Mouse (Mus musculus): Measurements from ENCODE around the gene Gm17387. TPM values are rescaled to one million over a fixed set of nuclear protein-coding genes. Genes with fewer than 3 reads are reported as not detected.

Gm17387 gene
- total RNA-seq, 2 experiments from 2014 or later = not detected

DNA sequence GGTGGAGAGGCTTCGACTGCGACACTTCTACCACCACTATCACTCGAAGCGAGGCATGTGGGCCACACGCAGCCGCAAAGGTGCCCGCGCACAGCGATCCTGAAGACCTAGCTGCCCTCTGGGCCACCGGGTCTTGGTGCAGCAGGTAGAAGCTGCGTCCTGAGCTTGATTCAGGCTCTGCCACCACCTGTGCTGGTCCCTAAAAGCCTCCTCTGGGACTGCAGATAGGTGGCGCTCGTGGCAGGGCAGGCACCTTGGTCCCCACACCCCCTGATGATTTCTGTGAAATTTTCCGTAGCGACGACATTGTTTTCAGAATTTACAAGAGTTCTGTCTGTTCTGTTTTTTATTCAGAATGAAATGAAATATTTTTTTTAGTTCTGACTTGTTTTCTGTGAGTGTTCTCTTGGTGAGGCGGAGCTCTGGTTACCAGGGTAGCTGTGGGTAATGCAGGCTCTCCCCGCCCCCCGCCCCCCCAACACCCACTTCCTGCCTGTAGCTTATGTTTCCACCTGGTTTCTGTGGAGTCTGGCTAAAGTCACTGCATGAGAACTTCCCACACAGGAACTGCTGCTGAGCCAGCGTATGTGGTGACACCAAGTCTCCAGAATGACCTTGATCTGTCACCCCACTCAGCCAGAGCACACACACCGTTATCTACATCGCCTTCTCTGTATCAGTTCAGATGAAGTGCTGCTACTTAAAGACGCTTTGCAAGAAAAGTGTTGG, 43.2 kb downstream of the Gm17387 start:
- peak; percentile 24 to 54 for DNase-seq (ENCODE audit: low spot score in 2 of 2)

DNA sequence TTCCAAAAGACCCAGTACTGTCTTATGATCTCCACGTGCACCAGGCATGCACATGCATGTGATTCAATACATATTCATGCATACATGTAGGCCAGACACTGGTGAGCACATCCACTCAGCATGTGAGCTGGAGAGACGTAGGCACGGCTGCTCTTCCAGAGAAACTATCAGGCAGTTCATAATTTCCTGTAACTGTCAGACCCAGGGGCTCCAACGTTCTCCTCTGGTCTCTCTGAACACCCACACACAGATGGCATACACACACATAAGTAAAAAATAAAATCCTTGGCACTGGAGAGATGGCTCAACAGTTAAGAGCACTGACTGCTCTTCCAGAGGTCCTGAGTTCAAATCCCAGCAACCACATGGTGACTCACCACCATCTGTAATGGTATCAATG, 44.9 kb downstream of the Gm17387 start:
- no peak for DNase-seq (ENCODE audit: low spot score in 2 of 2)

DNA sequence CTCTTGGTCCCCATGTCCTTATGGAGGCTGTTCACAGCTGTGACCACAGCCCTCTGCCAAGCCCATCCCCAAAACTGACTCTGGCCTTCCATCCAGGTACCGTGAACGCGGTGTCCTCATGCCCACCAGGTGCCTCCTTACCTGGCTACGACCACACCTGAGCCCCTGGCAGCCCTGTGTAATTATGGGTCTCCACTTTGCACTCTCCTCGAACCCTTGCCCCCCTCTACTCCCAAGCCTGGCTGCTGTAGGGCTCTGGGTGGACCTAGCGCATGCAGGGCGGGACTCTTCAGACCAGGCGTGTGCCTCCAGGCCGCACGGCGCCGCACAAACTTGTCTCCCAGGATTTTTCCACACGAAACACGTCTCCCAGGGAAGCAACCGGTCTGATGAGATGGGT, 48.9 kb downstream of the Gm17387 start, which contains the start of gene Pkp3:
Gene Pkp3 (plus strand): TSS at position 378 of the 400 bp plus-strand sequence.
- no peak for DNase-seq (ENCODE audit: low spot score in 2 of 2)

- DNase-seq (ENCODE audit: low spot score in 2 of 2) = no peak
Observed at GRCm38 (mm10) chr7:141078876-141079275, 49.9 kb downstream of the Gm17387 start.

Other genes with a start within 250 kb of the Gm17387 start
- gene Syce1, start 241.3 kb upstream of the Gm17387 start, total RNA-seq (2021) = not detected
- 10 to 100 TPM in 1 of 2 experiments, 1 to 10 TPM in 1; 8.0 to 11.2 TPM for gene Zfp941, start 207.0 kb upstream of the Gm17387 start, total RNA-seq (2021)
- 1 to 10 TPM in 1 of 2 experiments, not detected in 1; 1.0 TPM for gene Urah, start 194.1 kb upstream of the Gm17387 start, total RNA-seq (2021)
- gene Scgb1c1, start 183.6 kb upstream of the Gm17387 start, total RNA-seq (2021) = not detected
- gene Odf3, start 181.3 kb upstream of the Gm17387 start, total RNA-seq (2021) = not detected
- 1 to 10 TPM in 1 of 2 experiments, not detected in 1; 1.6 TPM for gene Gm45785, start 172.8 kb upstream of the Gm17387 start, total RNA-seq (2021)
- gene Ric8a, start 172.2 kb upstream of the Gm17387 start, total RNA-seq (2021) = 10 to 100 TPM; 88.2 to 90.6 TPM
- 10 to 100 TPM; 28.4 to 29.5 TPM for gene Bet1l, start 171.6 kb upstream of the Gm17387 start, total RNA-seq (2021)
- gene Psmd13, start 147.2 kb upstream of the Gm17387 start, total RNA-seq (2021) = 100 to 1,000 TPM; 131 to 135 TPM
- 10 to 100 TPM; 60.2 to 65.6 TPM for gene Sirt3, start 146.8 kb upstream of the Gm17387 start, total RNA-seq (2021)
- 1 to 10 TPM; 1.4 to 1.5 TPM for gene Cox8b, start 128.7 kb upstream of the Gm17387 start, total RNA-seq (2021)
- gene Nlrp6, start 108.2 kb upstream of the Gm17387 start, total RNA-seq (2021) = under 1 TPM; 0.35 to 0.55 TPM
- gene Pgghg, start 87.7 kb upstream of the Gm17387 start, total RNA-seq (2021) = 1 to 10 TPM; 4.1 to 5.1 TPM
- gene Ifitm5, start 78.8 kb upstream of the Gm17387 start, total RNA-seq (2021) = not detected
- not detected for gene Gm45717, start 73.2 kb upstream of the Gm17387 start, total RNA-seq (2021)
- gene Ifitm2, start 73.1 kb upstream of the Gm17387 start, total RNA-seq (2021) = 10 to 100 TPM; 15.1 to 20.8 TPM
- 1 to 10 TPM; 3.3 to 6.3 TPM for gene Ifitm1, start 61.9 kb upstream of the Gm17387 start, total RNA-seq (2021)
- 10 to 100 TPM in 1 of 2 experiments, 1 to 10 TPM in 1; 6.9 to 13.0 TPM for gene Ifitm3, start 18.4 kb upstream of the Gm17387 start, total RNA-seq (2021)
- not detected for gene Ifitm6, start 11.2 kb upstream of the Gm17387 start, total RNA-seq (2021)
- gene B4galnt4, start 32.0 kb downstream of the Gm17387 start, total RNA-seq (2021) = 10 to 100 TPM; 90.0 to 97.9 TPM
- gene Pkp3, start 49.1 kb downstream of the Gm17387 start, total RNA-seq (2021) = not detected
- gene Sigirr, start 71.4 kb downstream of the Gm17387 start, total RNA-seq (2021) = 1 to 10 TPM; 2.3 to 3.0 TPM
- not detected for gene Ano9, start 88.7 kb downstream of the Gm17387 start, total RNA-seq (2021)
- gene Ptdss2, start 93.3 kb downstream of the Gm17387 start, total RNA-seq (2021) = 10 to 100 TPM; 67.8 to 71.3 TPM
- 10 to 100 TPM; 26.8 to 34.3 TPM for gene Rnh1, start 143.7 kb downstream of the Gm17387 start, total RNA-seq (2021)
- 100 to 1,000 TPM; 204 to 208 TPM for gene Hras, start 164.9 kb downstream of the Gm17387 start, total RNA-seq (2021)
- gene Lrrc56, start 165.0 kb downstream of the Gm17387 start, total RNA-seq (2021) = 1 to 10 TPM; 4.9 to 6.7 TPM
- gene Lmntd2, start 184.9 kb downstream of the Gm17387 start, total RNA-seq (2021) = not detected
- gene Rassf7, start 186.7 kb downstream of the Gm17387 start, total RNA-seq (2021) = 1 to 10 TPM in 1 of 2 experiments, under 1 TPM in 1; 0.83 to 1.2 TPM
- gene Phrf1, start 199.7 kb downstream of the Gm17387 start, total RNA-seq (2021) = 10 to 100 TPM; 66.9 to 77.2 TPM
- 1 to 10 TPM in 1 of 2 experiments, under 1 TPM in 1; 0.46 to 1.3 TPM for gene Irf7, start 237.3 kb downstream of the Gm17387 start, total RNA-seq (2021)
- not detected for gene Cdhr5, start 247.7 kb downstream of the Gm17387 start, total RNA-seq (2021)

Measured in layer of hippocampus, postnatal 14 days (tissue).